Mouse (Mus musculus): ENCODE measurements around the gene Neurl1a.

The Neurl1a gene

DNA sequence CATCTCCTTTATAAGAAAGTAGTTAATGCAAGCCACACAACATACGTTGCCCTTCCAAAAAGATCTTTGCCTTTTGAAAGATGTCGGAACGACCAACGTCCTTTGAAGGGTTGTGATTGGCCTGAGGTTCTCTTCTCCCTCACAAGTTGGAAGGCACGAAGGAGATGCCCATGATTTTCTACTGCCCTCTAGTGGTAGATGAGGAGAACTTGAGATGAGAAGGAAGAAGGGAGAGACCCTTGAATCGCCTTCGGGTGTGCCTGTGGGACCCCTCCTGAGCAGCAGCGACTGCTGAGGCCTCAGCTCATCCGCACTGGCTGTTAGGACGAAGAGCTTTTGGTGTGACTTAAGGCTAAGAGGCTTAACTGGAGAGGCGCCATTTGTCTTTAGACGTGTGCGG lies 10.4 kb upstream of the Neurl1a start:
- DNase-seq (ENCODE audit: low spot score in 2 of 2) = peak; percentile 31 to 55

DNA sequence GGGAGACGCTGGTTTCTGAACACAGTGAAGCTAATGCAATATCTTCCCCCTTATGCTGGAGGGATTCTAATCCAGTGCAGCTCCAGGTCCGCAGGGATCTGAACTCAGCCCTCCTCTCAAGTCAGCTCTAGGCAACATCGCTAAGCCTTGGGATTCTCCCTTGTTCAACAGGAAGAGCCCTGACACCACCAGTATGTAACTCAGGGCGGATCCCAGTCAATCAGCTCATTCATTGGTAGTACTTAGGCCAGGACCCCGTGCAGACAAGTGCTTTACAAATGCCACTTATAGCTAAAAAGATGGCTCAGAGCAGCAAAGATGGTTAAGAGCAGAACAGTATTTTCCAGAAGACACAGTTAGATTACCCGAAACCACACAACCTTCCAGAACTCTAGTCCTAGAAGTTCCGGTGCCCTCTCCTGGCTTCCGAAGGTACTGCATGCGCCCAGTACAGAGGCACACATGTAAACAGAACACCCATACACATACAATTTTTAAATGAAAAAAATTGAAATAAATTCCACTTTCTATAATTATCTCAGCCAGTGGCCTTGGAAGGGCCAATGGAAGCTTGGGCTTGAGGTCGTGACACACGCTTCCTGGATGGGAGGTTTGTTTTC lies 9.7 kb upstream of the Neurl1a start:
- peak; percentile 71 to 75 for DNase-seq (ENCODE audit: low spot score in 2 of 2)

DNA sequence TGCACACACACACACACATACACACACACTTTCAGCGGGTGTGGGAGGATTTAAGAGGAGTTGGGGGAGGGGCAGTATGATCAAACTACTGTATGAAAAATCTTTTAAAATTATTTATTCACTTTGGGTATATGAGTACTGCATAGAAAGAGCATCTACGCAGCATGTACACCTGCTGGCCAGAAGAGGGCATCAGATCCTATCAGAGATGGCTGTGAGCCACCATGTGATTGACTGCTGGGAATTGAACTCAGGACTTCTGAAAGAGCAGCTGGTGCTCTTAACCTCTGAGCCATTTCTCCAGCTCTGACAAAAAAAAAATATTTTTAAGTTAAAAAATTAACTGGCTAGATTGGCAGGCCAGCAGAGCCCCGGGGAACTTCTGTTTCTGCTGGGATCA lies 4.1 kb upstream of the Neurl1a start:
- peak in 1 of 2 experiments; percentile 22 for DNase-seq (ENCODE audit: low spot score in 2 of 2)

DNA sequence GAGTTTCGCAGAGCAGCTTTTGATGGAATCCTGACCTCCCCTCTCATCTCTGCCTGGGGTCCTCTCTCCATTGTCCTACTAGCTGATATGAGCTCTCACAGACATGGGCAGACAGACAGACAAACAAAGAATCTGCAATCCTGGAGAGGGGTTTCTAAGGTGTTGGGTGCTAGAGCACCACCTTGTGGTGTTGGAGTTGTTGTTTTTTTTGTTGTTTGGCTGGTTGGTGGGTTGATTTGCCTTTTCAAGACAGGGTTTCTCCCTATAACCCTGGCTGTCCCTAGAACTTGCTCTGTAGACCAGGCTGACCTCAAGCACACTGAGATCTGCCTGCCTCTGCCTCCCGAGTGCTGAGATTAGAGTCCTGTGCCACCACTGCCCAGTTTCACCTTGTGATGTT lies 3.1 kb upstream of the Neurl1a start:
- no peak for DNase-seq (ENCODE audit: low spot score in 2 of 2)

DNA sequence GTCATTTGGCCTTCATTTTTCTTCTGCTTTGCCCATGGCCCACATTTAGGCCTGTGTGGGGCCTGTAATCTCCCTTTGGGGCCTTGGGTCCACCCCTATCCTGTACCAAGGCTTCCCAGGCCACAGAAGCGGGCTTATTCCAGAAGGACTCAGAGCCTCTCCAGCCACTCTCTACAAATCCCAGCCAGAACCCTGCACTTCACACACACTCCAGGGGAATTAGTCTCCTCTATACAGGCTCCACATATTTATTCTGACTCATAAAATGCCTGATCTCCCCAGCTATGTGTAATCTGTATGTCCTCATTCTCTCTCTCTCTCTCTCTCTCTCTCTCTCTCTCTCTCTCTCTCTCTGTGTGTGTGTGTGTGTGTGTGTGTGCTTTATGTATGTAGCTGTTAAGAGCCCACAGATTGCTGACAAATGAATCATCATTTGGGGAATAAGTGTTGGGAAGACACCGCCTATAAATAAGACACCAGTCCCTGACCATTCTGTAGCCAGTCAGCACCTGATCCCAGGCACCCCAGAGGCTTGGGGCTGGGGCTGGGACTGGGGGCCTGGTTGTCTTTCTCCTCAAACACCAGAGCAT lies 1.6 kb upstream of the Neurl1a start:
- no peak for DNase-seq (ENCODE audit: low spot score in 2 of 2)

DNA sequence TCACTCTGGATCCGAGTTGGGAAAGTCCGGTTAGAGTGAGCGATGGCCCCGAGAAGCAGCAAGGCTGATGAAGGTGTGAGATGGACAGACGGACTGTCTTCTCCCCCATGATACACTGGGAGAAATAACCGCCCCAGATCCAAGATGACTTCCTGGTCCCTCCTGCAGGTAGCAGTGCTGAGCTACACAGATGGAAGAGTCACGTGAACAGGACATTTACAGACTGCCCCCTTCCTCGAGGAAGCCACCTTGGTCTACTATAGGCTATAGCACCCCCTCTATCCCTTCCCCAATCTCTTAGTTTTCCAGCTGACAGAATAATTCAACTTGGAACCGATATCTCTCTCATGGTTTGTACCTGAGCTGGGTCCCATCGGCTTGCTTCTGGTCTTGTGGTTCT lies 619 bp upstream of the Neurl1a start:
- DNase-seq (ENCODE audit: low spot score in 2 of 2) = no peak

DNA sequence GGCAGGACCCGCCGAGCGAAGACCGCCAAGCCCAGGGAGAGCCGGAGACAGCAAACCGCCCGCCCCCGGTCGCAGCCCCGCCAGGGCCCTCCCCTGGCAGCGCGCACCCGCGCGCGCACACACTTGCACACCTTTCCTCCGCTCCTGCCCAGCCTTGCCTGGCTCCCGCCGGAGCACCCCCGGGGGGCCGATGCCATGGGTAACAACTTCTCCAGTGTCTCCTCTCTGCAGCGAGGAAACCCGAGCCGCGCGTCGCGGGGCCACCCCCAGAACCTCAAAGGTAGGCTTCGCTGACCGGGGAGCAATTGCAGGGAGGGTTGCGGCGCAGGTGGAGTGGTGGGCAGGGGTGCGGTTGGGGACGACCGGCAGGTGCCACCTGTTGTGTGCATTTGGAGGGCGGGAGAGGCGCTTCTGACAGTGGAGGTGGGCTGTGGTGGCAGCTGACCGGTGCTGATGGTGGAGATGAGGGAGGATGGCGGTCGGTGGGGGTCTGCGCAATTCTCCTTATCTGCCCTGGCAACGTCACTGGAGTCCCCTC lies 721 bp downstream of the Neurl1a start:
- no peak for DNase-seq (ENCODE audit: low spot score in 2 of 2)

DNA sequence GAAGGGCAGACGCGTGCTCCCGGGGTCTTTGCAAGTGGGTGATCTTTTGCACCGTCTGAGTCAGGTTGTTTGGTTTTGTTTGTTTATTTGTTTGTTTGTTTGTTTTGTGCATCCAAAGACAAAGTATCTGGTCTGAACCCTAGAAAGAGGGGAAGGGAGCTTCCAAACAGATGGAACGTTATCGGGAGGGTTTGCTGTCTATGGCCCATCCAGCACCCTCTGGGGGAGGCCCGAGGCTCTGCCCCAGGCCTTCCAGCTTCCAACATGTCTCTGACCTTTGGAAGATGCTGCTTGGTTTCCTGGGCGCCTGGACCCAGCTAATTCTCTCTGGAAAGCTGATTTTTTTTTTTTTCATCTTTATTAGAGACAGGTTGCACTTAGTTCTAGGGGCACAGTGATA lies 1.4 kb downstream of the Neurl1a start:
- DNase-seq (ENCODE audit: low spot score in 2 of 2) = no peak

DNA sequence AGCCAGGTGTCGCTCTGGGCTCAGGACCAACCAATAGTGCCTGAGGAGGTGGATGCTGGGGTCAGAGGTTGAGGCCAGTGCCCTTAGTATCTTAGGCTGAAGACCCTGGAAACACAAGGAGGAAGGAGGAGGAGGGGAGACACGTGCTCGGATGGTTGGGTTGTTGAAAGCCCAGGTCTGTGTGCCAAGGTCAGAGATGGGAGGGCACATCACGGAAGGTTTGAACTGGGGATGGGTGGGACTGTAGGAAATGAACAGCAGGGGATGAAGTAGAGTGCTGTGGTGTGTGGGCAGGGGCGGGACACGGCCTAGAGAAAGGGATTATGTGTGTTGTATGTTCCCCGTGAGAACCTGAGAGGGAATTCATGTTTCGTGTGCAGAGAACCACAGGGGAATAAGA lies 5.6 kb downstream of the Neurl1a start:
- no peak for DNase-seq (ENCODE audit: low spot score in 2 of 2)

DNA sequence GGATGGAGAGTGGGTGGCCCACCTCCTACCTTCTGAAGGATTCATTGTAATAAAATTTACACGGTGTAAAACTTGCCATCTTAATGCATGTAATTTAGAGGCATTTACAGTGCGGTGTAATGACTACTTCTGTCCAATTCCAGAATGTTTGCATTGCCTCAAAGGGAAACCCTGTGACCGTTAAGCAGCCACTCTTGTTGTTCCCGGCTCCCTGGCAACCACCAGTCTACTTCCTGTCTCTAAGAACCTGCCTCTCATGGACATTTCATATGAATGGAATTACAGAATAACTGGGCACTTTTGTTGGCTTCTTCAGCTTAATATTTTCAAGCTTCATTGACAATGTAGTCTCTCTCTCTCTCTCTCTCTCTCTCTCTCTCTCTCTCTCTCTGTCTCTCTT lies 6.1 kb downstream of the Neurl1a start:
- DNase-seq (ENCODE audit: low spot score in 2 of 2) = no peak

DNA sequence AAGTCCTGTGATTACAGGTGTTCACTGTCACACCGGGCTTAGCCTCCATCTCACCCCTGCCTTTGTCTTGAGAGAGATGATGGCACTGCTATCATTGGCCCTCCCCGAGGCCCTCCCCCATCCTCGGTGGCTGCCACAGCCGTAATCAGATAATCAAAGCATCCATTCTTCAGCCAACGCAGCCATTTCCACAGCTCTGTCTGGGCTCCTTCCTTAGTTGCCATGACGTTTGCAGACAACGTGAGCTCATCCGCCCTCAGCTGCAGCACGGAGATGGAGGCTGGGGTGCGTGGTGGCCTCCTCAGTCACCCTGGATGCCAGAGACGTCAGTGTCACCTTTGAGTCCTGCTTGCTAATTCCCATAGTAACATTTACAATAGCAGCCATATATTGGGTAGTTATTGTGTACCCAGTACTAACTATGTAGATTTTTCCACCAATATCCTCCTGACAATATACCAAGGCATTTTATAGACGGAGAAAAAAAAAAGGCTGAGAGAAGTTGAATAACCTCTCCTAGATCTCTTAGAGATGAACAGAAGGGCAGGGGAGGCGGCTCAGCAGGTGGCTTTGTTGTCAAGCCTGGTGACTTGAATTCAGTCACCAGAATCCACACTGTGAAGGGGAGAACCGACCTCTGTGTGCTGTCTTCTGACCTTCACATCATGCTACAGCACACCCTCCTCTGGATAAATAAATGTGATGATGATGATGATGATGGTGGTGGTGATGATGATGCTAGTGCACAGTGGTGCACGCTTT lies 8.1 kb downstream of the Neurl1a start:
- DNase-seq (ENCODE audit: low spot score in 2 of 2) = no peak

DNA sequence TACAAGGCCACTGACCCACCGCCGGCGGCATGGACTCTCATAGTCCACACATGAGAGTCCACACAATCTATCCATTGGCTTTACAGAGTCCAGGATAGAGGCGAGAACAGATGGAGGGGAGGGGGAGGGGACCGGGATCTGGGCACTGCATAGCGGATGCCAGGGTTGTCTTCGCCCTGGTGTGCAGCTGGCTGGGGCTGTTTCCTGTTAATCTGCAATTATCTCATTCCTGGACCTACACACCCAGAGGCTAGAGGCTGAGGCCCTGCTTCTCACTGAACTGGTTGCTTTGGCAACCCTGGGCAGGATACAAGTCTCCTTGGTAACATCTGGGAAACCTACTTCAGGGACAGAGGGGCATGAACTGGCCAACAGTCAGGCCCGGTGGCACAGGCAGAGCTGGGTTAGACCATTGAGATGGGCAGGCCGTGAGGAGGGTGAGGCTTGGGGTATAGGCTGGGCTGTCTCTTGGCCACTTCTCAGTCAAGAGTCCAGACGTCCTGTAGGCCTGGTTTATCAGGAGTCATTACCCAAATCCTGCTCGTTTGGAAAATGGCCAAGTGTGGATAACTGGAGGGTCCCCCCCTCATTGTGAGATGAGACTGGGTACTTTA lies 10.0 kb downstream of the Neurl1a start:
- DNase-seq (ENCODE audit: low spot score in 2 of 2) = no peak

DNA sequence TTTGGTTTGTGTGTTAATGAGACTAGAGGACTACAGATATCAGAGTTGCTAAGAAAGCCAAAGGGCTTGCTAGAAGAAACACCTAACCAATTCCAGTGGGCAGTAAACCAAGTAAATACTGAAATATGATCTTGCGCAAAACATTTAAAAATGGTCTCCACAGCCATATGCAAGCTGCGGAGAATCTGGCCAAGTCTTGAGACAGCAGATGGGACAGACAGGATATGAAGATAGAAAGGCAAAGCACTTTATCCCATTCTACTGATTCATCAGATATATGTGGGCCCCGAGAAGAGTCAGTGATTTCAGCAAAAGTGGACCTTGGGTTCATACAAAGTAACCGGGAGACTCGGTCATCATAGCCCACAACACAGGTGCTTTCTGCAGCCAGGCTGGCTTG lies 13.5 kb downstream of the Neurl1a start:
- DNase-seq (ENCODE audit: low spot score in 2 of 2) = no peak

DNA sequence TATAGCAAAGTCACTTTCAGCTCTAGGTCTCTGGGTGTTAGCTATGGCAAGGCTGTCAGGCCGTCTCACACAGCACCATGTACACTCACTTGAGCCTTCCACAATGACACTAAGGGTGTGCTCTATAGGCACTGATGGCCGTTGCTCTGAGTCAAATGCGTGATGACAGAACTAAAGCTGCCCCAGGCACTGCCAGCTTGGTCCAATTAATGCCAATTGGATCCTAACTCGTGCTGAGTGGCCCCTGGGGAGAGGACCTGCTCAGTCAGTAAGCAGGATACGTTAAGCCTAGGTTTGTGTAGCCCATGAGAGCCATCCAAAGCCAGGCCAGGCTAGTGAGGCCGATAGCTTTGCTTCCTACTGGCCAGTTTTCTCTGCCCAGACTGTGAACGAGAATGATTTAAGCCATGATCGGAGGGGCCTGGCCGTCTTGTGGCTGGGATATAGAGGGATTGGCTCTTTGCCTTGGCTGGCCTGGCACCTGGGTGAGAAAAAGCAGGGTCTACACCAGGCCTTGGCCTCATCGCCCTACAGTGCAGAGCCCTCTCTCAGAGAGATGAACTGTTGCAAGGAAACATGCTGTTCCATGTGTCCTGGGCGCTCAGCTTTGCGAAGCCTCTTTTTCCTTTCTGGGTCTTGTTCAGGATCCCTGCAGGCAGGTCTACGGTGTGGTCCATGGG lies 20.2 kb downstream of the Neurl1a start:
- no peak for DNase-seq (ENCODE audit: low spot score in 2 of 2)

DNA sequence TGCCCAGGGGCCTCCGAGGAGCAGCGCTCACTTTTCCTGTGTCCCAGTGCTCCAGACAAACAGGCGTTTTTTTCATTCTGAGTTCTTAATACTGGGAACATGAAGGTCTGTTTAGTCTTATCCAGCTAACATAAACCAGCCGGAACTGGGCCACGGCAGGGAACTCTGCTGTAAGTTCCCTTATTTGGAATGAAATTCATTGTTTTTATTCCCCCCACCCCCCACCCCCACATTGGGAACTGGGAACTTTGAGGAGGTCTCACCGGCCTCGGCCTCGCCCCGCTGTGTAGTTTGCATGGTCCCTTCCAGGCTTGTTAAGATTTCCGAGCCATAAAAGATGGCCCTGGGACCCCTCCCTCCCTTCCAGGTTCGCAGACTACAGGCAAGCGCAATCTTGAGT lies 23.4 kb downstream of the Neurl1a start:
- DNase-seq (ENCODE audit: low spot score in 2 of 2) = no peak

DNA sequence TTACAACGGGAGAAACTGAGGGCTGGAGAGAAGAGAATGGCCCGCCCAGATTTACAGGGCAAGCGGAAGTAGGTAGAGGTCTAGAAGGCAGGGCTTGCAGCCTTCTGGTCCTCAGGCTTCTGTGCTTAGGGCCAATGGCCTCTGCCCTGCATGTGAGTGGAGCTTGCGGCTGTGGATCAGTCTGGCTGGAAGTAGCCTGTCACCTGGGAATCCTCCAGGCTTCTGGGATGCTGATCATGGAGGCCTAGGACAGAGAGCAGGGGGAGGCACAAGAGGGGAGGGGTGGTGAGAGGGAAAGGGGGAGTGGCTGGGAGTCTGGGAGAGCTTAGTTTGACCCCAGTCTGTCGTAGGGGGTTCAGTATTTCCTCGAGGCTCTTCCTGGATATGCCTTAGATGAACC lies 23.8 kb downstream of the Neurl1a start:
- no peak for DNase-seq (ENCODE audit: low spot score in 2 of 2)

DNA sequence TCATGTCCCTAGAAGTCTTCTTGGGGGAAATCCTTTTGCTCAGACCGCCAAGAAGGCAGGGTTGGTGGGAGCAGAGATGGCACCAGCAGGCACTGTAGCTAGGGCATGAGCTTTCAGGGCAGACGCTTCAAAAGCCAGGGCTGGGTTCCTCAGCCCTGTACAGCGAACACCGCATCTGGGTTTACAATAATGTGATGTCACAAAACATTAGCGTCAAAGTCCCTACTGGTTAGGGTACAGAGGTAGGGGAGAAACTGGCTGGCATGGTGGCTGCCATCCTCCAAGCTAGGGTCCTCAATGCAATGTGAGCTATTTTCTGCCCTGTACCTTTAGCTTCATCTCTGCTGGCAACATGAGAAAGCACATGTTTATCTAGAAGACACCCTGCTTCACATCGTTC lies 24.4 kb downstream of the Neurl1a start:
- DNase-seq (ENCODE audit: low spot score in 2 of 2) = no peak

DNA sequence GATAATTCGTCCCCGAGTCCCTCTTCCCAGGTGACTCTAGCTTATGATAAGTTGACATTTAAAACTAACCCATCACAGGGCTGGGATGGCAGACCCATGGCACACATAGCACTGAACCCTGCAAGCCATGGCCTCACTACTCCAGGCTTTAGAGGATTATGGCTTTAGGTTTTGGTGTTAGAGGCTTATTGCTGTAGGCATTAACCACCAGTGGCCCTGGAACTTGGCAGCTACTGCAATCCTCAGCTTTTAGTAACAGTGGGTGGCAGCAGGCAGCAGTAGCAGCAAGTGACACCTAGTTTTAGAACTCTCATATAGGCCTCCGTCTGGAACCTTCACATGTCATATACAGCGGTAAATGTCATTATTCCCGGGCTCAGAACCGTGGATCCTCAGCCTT lies 26.0 kb downstream of the Neurl1a start:
- DNase-seq (ENCODE audit: low spot score in 2 of 2) = no peak

DNA sequence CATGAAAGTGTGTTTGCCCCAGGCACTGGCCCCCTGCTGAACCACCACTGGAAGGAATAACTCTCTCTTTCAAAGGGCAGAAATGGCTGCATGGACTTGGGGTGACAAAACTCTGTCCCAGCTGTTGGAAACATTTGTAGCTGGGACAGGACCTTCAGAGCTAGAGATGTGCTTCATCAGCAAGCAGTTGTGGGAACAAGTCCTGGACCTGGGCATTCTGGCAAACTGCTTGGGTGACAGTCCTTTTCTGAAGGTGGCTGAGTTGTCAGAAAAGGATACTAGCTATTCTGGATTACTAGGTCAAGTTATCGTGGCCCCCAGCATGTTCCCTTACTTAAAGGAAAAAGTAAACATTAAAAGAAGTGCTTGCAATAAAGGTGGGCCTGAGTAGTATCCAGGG lies 27.5 kb downstream of the Neurl1a start:
- no peak for DNase-seq (ENCODE audit: low spot score in 2 of 2)

DNA sequence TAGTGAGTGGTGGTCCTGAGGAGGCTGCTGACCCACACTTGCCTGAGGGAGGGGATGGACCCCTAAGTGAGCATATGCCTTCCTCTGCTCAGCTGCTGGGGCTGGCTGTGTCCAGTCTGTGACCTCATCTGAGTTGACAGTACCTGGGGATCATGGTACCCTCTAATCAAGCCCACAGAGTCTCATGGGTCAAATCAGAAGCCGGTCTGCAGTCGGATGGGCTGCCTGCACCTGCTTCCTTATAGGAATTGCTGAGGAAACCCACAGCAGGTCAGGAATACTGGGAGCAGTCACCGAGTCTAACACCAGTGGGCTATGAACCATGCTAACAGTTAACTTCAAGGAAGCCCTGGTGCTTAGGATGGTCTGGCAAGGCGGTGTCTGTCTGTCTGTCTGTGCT lies 31.8 kb downstream of the Neurl1a start:
- no peak for DNase-seq (ENCODE audit: low spot score in 2 of 2)

DNA sequence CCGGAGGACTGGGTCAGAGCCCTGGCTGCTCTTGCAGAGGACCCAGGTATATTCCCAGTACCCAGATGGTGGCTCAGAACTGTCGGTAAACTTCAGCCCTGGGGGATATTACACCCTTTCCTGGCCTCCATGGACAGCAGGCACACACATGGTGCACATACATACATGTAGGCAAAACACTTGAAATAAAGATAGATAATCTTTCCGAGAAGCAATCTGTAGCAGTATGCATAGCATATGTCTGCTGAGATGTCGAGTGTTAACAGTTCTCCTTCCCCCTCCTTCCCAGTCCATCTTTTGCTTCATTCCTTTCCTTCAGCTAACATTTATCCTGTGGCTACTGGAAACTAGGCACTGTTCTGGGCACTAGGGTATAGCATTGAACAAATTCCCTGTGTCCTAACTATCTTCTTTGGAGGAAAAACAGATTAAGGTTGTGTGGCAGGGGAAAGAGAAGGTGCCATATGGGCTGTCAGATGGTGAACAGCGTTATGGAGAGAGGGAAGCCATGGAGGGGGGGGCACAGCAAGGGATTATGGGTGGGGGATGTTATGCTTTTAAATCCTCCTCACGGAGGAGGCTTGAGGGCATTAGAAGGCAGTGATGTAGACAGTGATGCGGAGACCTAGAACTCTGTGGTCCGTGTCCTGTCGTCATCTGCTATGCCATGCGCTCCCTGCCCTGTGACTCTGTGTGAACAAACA lies 33.1 kb downstream of the Neurl1a start:
- no peak for DNase-seq (ENCODE audit: low spot score in 2 of 2)
